Mouse (Mus musculus) MEL (cell line): ENCODE results near the gene Atl2. TPM values are rescaled to one million over a fixed set of nuclear protein-coding genes. Genes with fewer than 3 reads are reported as not detected.
A peak's percentile ranks its signal among the peaks of the same experiment; 100 is the strongest.

Experiments used
- DNase-seq: peaks from one replicate; pipeline ENCODE4 v3.0.0; 2011; ENCODE audit warnings: low read depth, low spot score
- H3K27ac ChIP-seq: 2 replicates; pipeline ENCODE4 v1.5.1; 2012; ENCODE audit warnings: low read depth, mild to moderate bottlenecking, control low read depth, low read length, moderate library complexity; ENCODE audit not compliant: control insufficient read depth
- H3K27me3 ChIP-seq, 2 experiments: fragments of 150-350 bp in 1 of 2; sonication (generic) in 1 of 2; 2 replicates each; pipeline ENCODE4 v1.6.1; 2012; ENCODE audit warnings: low read length in 2 of 2, mild to moderate bottlenecking in 2 of 2, improper control_type of control experiment in 1 of 2, moderate library complexity in 1 of 2; ENCODE audit not compliant: insufficient read depth in 2 of 2, control insufficient read depth in 1 of 2
- H3K36me3 ChIP-seq, 2 experiments: 2 replicates each; pipeline ENCODE4 v1.6.1; 2012 to 2014; ENCODE audit warnings: low read length in 2 of 2, improper control_type of control experiment in 1 of 2, inconsistent platforms in 1 of 2, mild to moderate bottlenecking in 1 of 2; ENCODE audit not compliant: insufficient read depth in 2 of 2, control insufficient read depth in 1 of 2
- H3K4me1 ChIP-seq, 2 experiments: fragments of 150-350 bp in 1 of 2; sonication (generic) in 1 of 2; 2 replicates each; pipeline ENCODE4 v1.6.1; 2012; ENCODE audit warnings: low read length in 2 of 2, improper control_type of control experiment in 1 of 2, mild to moderate bottlenecking in 1 of 2; ENCODE audit not compliant: insufficient read depth in 2 of 2, control insufficient read depth in 1 of 2
- H3K4me3 ChIP-seq, 2 experiments: fragments of 150-350 bp in 1 of 2; sonication (generic) in 1 of 2; 2 replicates each; pipeline ENCODE4 v1.5.1; 2012; ENCODE audit warnings: low read depth in 2 of 2, low read length in 2 of 2, mild to moderate bottlenecking in 2 of 2, moderate library complexity in 2 of 2, control low read depth in 1 of 2, improper control_type of control experiment in 1 of 2; ENCODE audit not compliant: control insufficient read depth in 1 of 2, insufficient read depth in 1 of 2
- H3K79me2 ChIP-seq: 2 replicates; pipeline ENCODE4 v1.6.1; 2012; ENCODE audit warnings: mild to moderate bottlenecking, low read length, moderate library complexity; ENCODE audit not compliant: control insufficient read depth, poor library complexity, insufficient read depth
- H3K9ac ChIP-seq: 2 replicates; pipeline ENCODE4 v1.6.1; 2012; ENCODE audit warnings: low read depth, mild to moderate bottlenecking, control low read depth, low read length, moderate library complexity; ENCODE audit not compliant: control insufficient read depth, poor library complexity, severe bottlenecking
- H3K9me3 ChIP-seq: fragments of 150-350 bp; sonication (generic); replicated peaks from 2 replicates; pipeline ENCODE4 v1.6.1; 2012; ENCODE audit warnings: mild to moderate bottlenecking, low read length, improper control_type of control experiment, moderate library complexity; ENCODE audit not compliant: insufficient read depth
- BHLHE40 ChIP-seq: IDR thresholded peaks from 2 replicates; pipeline ENCODE4 v1.6.1; 2012; ENCODE audit warnings: low read depth, mild to moderate bottlenecking, inconsistent platforms, low read length, improper control_type of control experiment, borderline replicate concordance
- CHD1 ChIP-seq: IDR thresholded peaks from 2 replicates; pipeline ENCODE4 v1.6.1; 2012; ENCODE audit warnings: low read depth, mild to moderate bottlenecking, inconsistent platforms, low read length, improper control_type of control experiment
- CTCF ChIP-seq, 3 experiments: IDR thresholded peaks in 2 of 3; conservative IDR thresholded peaks in 1 of 3; 2 replicates each; pipeline ENCODE4 v1.5.1; 2011 to 2012; ENCODE audit warnings: low read length in 3 of 3, low read depth in 2 of 3, mild to moderate bottlenecking in 2 of 3, improper control_type of control experiment in 1 of 3, inconsistent platforms in 1 of 3, mixed read lengths in 1 of 3, moderate library complexity in 1 of 3; ENCODE audit not compliant: control insufficient read depth in 1 of 3, insufficient read depth in 1 of 3, poor library complexity in 1 of 3, severe bottlenecking in 1 of 3
- E2F4 ChIP-seq: IDR thresholded peaks from 2 replicates; pipeline ENCODE4 v1.6.1; 2011; ENCODE audit warnings: low read depth, low read length, improper control_type of control experiment, borderline replicate concordance
- ELF1 ChIP-seq: IDR thresholded peaks from 2 replicates; pipeline ENCODE4 v1.6.1; 2014; ENCODE audit warnings: low read depth, mild to moderate bottlenecking, inconsistent platforms, low read length, improper control_type of control experiment, moderate library complexity
- EP300 ChIP-seq, 2 experiments: IDR thresholded peaks; 2 replicates each; pipeline ENCODE4 v1.6.1; 2011; ENCODE audit warnings: improper control_type of control experiment in 2 of 2, low read length in 2 of 2, low read depth in 1 of 2, mild to moderate bottlenecking in 1 of 2
- ETS1 ChIP-seq: IDR thresholded peaks from 2 replicates; pipeline ENCODE4 v1.6.1; 2012; ENCODE audit warnings: low read depth, mild to moderate bottlenecking, inconsistent platforms, low read length, improper control_type of control experiment, moderate library complexity
- GABPA ChIP-seq: IDR thresholded peaks from 2 replicates; pipeline ENCODE4 v1.6.1; 2012; ENCODE audit warnings: low read depth, mild to moderate bottlenecking, inconsistent platforms, low read length, improper control_type of control experiment, moderate library complexity
- GATA1 ChIP-seq: IDR thresholded peaks from 2 replicates; pipeline ENCODE4 v1.6.1; 2011; ENCODE audit warnings: low read depth, low read length, improper control_type of control experiment
- HCFC1 ChIP-seq: IDR thresholded peaks from 2 replicates; pipeline ENCODE4 v1.6.1; 2012; ENCODE audit warnings: low read depth, mild to moderate bottlenecking, inconsistent platforms, low read length, improper control_type of control experiment, moderate library complexity
- JUND ChIP-seq: IDR thresholded peaks from 2 replicates; pipeline ENCODE4 v1.6.1; 2011; ENCODE audit warnings: low read depth, mild to moderate bottlenecking, improper control_type of control experiment, low read length
- KAT2A ChIP-seq: conservative IDR thresholded peaks from 2 replicates; pipeline ENCODE4 v1.6.1; 2012; ENCODE audit warnings: low read depth, low read length, improper control_type of control experiment, inconsistent platforms
- MAFK ChIP-seq: IDR thresholded peaks from 2 replicates; pipeline ENCODE4 v1.6.1; 2011; ENCODE audit warnings: low read depth, mild to moderate bottlenecking, low read length, improper control_type of control experiment, borderline replicate concordance
- MAX ChIP-seq: IDR thresholded peaks from 2 replicates; pipeline ENCODE4 v1.6.1; 2011; ENCODE audit warnings: low read length, improper control_type of control experiment
- MAZ ChIP-seq: IDR thresholded peaks from 2 replicates; pipeline ENCODE4 v1.6.1; 2012; ENCODE audit warnings: low read depth, mild to moderate bottlenecking, inconsistent platforms, low read length, improper control_type of control experiment
- MEF2A ChIP-seq: IDR thresholded peaks from 2 replicates; pipeline ENCODE4 v1.6.1; 2014; ENCODE audit warnings: low read depth, mild to moderate bottlenecking, inconsistent platforms, low read length, improper control_type of control experiment; ENCODE audit not compliant: poor library complexity, insufficient replicate concordance, severe bottlenecking; ENCODE audit errors: extremely low read depth
- MXI1 ChIP-seq: IDR thresholded peaks from 2 replicates; pipeline ENCODE4 v1.6.1; 2011; ENCODE audit warnings: mild to moderate bottlenecking, low read depth, low read length, improper control_type of control experiment
- MYB ChIP-seq: IDR thresholded peaks from 2 replicates; pipeline ENCODE4 v1.6.1; 2011; ENCODE audit warnings: mild to moderate bottlenecking, low read depth, low read length, improper control_type of control experiment
- MYC ChIP-seq: IDR thresholded peaks from 2 replicates; pipeline ENCODE4 v1.6.1; 2011; ENCODE audit warnings: low read depth, mild to moderate bottlenecking, low read length, improper control_type of control experiment, moderate library complexity
- NELFE ChIP-seq: IDR thresholded peaks from 2 replicates; pipeline ENCODE4 v1.6.1; 2011; ENCODE audit warnings: low read depth, low read length, improper control_type of control experiment
- NRF1 ChIP-seq: IDR thresholded peaks from 2 replicates; pipeline ENCODE4 v1.6.1; 2014; ENCODE audit warnings: low read depth, mild to moderate bottlenecking, inconsistent platforms, low read length, improper control_type of control experiment, moderate library complexity; ENCODE audit not compliant: poor library complexity, insufficient read depth, severe bottlenecking
- POLR2A ChIP-seq, 2 experiments: IDR thresholded peaks; 2 replicates each; pipeline ENCODE4 v1.6.1; 2011 to 2012; ENCODE audit warnings: low read length in 2 of 2, mild to moderate bottlenecking in 2 of 2, control low read depth in 1 of 2, improper control_type of control experiment in 1 of 2, low read depth in 1 of 2, moderate library complexity in 1 of 2; ENCODE audit not compliant: control insufficient read depth in 1 of 2, insufficient read depth in 1 of 2, poor library complexity in 1 of 2
- POLR2AphosphoS2 ChIP-seq: IDR thresholded peaks from 2 replicates; pipeline ENCODE4 v1.6.1; 2011; ENCODE audit warnings: low read length, improper control_type of control experiment
- POLR2AphosphoS5 ChIP-seq: IDR thresholded peaks from 2 replicates; pipeline ENCODE4 v1.6.1; 2012; ENCODE audit warnings: low read depth, borderline replicate concordance, mild to moderate bottlenecking, inconsistent platforms, low read length, moderate library complexity, mixed read lengths
- RAD21 ChIP-seq: IDR thresholded peaks from 2 replicates; pipeline ENCODE4 v1.6.1; 2011; ENCODE audit warnings: mild to moderate bottlenecking, low read depth, low read length, improper control_type of control experiment
- RCOR1 ChIP-seq: IDR thresholded peaks from 2 replicates; pipeline ENCODE4 v1.6.1; 2012; ENCODE audit warnings: low read depth, mild to moderate bottlenecking, inconsistent platforms, low read length, improper control_type of control experiment
- SIN3A ChIP-seq: IDR thresholded peaks from 2 replicates; pipeline ENCODE4 v1.6.1; 2012; ENCODE audit warnings: low read length, improper control_type of control experiment, inconsistent platforms
- SMC3 ChIP-seq: IDR thresholded peaks from 2 replicates; pipeline ENCODE4 v1.6.1; 2011; ENCODE audit warnings: low read depth, low read length, improper control_type of control experiment
- TAL1 ChIP-seq: IDR thresholded peaks from 2 replicates; pipeline ENCODE4 v1.6.1; 2012; ENCODE audit warnings: mild to moderate bottlenecking, inconsistent platforms, low read length, moderate library complexity, mixed read lengths
- TBP ChIP-seq: IDR thresholded peaks from 2 replicates; pipeline ENCODE4 v1.8.0; 2011; ENCODE audit warnings: low read depth, low read length, improper control_type of control experiment
- TCF12 ChIP-seq: IDR thresholded peaks from 2 replicates; pipeline ENCODE4 v1.6.1; 2014; ENCODE audit warnings: low read depth, mild to moderate bottlenecking, inconsistent platforms, low read length, improper control_type of control experiment, moderate library complexity
- USF1 ChIP-seq: IDR thresholded peaks from 2 replicates; pipeline ENCODE4 v1.6.1; 2014; ENCODE audit warnings: low read depth, mild to moderate bottlenecking, inconsistent platforms, low read length, improper control_type of control experiment, moderate library complexity
- USF2 ChIP-seq, 2 experiments: IDR thresholded peaks; 2 replicates each; pipeline ENCODE4 v1.6.1; 2011 to 2012; ENCODE audit warnings: improper control_type of control experiment in 2 of 2, low read length in 2 of 2, borderline replicate concordance in 1 of 2, inconsistent platforms in 1 of 2, low read depth in 1 of 2, mild to moderate bottlenecking in 1 of 2; ENCODE audit not compliant: insufficient read depth in 1 of 2
- ZC3H11A ChIP-seq: IDR thresholded peaks from 2 replicates; pipeline ENCODE4 v1.6.1; 2012; ENCODE audit warnings: low read depth, mild to moderate bottlenecking, inconsistent platforms, low read length, improper control_type of control experiment
- ZKSCAN1 ChIP-seq: IDR thresholded peaks from 2 replicates; pipeline ENCODE4 v1.6.1; 2012; ENCODE audit warnings: low read depth, mild to moderate bottlenecking, inconsistent platforms, low read length, improper control_type of control experiment, moderate library complexity
- ZMIZ1 ChIP-seq: IDR thresholded peaks from 2 replicates; pipeline ENCODE4 v1.6.1; 2012; ENCODE audit warnings: low read depth, mild to moderate bottlenecking, inconsistent platforms, low read length, improper control_type of control experiment, moderate library complexity
- ZNF384 ChIP-seq: IDR thresholded peaks from 2 replicates; pipeline ENCODE4 v1.6.1; 2012; ENCODE audit warnings: low read depth, mild to moderate bottlenecking, inconsistent platforms, low read length, improper control_type of control experiment
- polyA plus RNA-seq, 2 experiments: library from polyadenylated mRNA; stranded (reverse) in 1 of 2; unstranded in 1 of 2; fragments of >175 nt in 1 of 2; fragments of >200 nt in 1 of 2; gene quantifications; 2 replicates each; pipeline versions ENCODE4 v1.2.1 to v1.2.4; 2012; ENCODE audit warnings: low replicate concordance in 2 of 2, low read depth in 1 of 2; ENCODE audit not compliant: insufficient read length in 2 of 2, insufficient read depth in 1 of 2, missing spikeins in 1 of 2
- total RNA-seq: library from RNA; depleted of rRNA; stranded (reverse); fragments of 300-350 nt; gene quantifications from 2 replicates; pipeline ENCODE4 v1.2.3, GENCODE M21; 2012

The Atl2 gene
- total and polyA plus RNA-seq, 3 experiments: 29.5 to 118 (median 43.3) TPM

- Histone ChIP-seq H3K9me3 (no peaks in the 10 kb centered on the region), H3K27ac (peak overlapping the region; percentile 73), H3K27me3 (no peaks in the 10 kb centered on the region), H3K4me3 (peak overlapping the region; percentile 53 to 54), H3K79me2 (no peaks in the 10 kb centered on the region), H3K4me1 (peaks cover 28 to 39% of the 10 kb centered on the region in 2 experiments), H3K9ac (peak overlapping the region; percentile 64), H3K36me3 (peaks cover 0 to 27% of the 10 kb centered on the region in 2 experiments; a peak in 2 of 4 replicates)
- peak; percentile 90 for DNase-seq
- TF ChIP-seq USF1: no peak
- TF ChIP-seq TBP: peak; percentile 71
- no peak for TF ChIP-seq E2F4
- no peak for TF ChIP-seq USF2 (IDR thresholded peaks at IDR 0.05; ENCODE audit: borderline replicate concordance in 1 of 2, insufficient read depth in 1 of 2, low read depth in 1 of 2, low read length in 2 of 2)
- TF ChIP-seq EP300 (IDR thresholded peaks at IDR 0.05; ENCODE audit: low read depth in 1 of 2, low read length in 2 of 2): no peak
- TF ChIP-seq ZMIZ1: 0 out of 2 replicates have a peak, but pooled peaks have one; percentile 16
- TF ChIP-seq MAX: peak; percentile 18; the same call in 1 of the 2 replicates
- TF ChIP-seq ZC3H11A: 0 out of 2 replicates have a peak, but pooled peaks have one; percentile 2
- no peak for TF ChIP-seq GABPA
- TF ChIP-seq SIN3A: no peak
- TF ChIP-seq RAD21: no peak
- no peak for TF ChIP-seq TAL1
- TF ChIP-seq JUND: no peak
- TF ChIP-seq NELFE: peak; percentile 63
- TF ChIP-seq CHD1: no peak
- no peak for TF ChIP-seq ZKSCAN1
- no peak for TF ChIP-seq MAFK
- no peak for TF ChIP-seq ZNF384
- TF ChIP-seq GATA1: peak; percentile 49; the same call in 1 of the 2 replicates
- no peak for TF ChIP-seq MYB
- no peak for TF ChIP-seq MYC
- 0 out of 2 replicates have a peak, but pooled peaks have one; percentile 29 for TF ChIP-seq TCF12
- no peak for TF ChIP-seq ETS1
- TF ChIP-seq RCOR1: no peak
- no peak for TF ChIP-seq POLR2AphosphoS5
- no peak for TF ChIP-seq SMC3
- TF ChIP-seq POLR2AphosphoS2: peak; percentile 67; the same call in 1 of the 2 replicates
- no peak for TF ChIP-seq HCFC1
- TF ChIP-seq MXI1: no peak
- no peak for TF ChIP-seq BHLHE40
- no peak for TF ChIP-seq CTCF (IDR thresholded peaks at IDR 0.05 in 2 of 3, conservative IDR thresholded peaks at IDR 0.05 in 1 of 3; ENCODE audit: control insufficient read depth in 1 of 3, insufficient read depth in 1 of 3, low read depth in 2 of 3, low read length in 3 of 3, poor library complexity in 1 of 3, severe bottlenecking in 1 of 3)
- no peak for TF ChIP-seq KAT2A
- peak in 1 of 2 experiments; percentile 71; a peak in 2 of 4 replicates for TF ChIP-seq POLR2A (IDR thresholded peaks at IDR 0.05; ENCODE audit: control insufficient read depth in 1 of 2, insufficient read depth in 1 of 2, low read depth in 1 of 2, low read length in 2 of 2, poor library complexity in 1 of 2)
- no peak for TF ChIP-seq NRF1
- TF ChIP-seq ELF1: peak; percentile 20; the same call in 1 of the 2 replicates
- no peak for TF ChIP-seq MAZ
- TF ChIP-seq MEF2A: no peak
These were observed 22.6 kb upstream of the Atl2 start for GRCm38 (mm10) chr17:79918484-79919004.
